In genomic region chr16:64723273-64724057, GRCm38 (mm10) we compare ENCODE assay signal across 8 mouse cellular contexts. TPM values are rescaled to one million over a fixed set of nuclear protein-coding genes. Genes with fewer than 3 reads are reported as not detected.
DNase-seq lines count a peak whose midpoint lies in the region; TF ChIP-seq lines count a peak whose summit lies in the region.

No protein-coding gene starts in this region.

- 45% methylated on average over 4 of the region's 4 CpGs for WGBS in heart, adult 2 months

- no peak for TF ChIP-seq POLR2A in heart, adult 2 months (IDR thresholded peaks at IDR 0.05; ENCODE audit: insufficient read depth, low read depth, low read length)
- TF ChIP-seq POLR2A in myocyte (IDR thresholded peaks at IDR 0.05; ENCODE audit: insufficient read length, low read depth), result no peak
- no peak for TF ChIP-seq POLR2A in testis, adult 2 months (IDR thresholded peaks at IDR 0.05; ENCODE audit: control insufficient read depth, low read depth, low read length)

- H3K27ac ChIP-seq in heart, adult 2 months, result no peak overlapping the region
- H3K27ac ChIP-seq in testis, adult 2 months (ENCODE audit: control insufficient read depth, insufficient read depth, low read depth, low read length), result no peak overlapping the region

- no peaks in the 10 kb centered on the region for H3K27me3 ChIP-seq in heart, adult 2 months (ENCODE audit: control insufficient read depth, insufficient read depth, low read length)
- H3K27me3 ChIP-seq in myocyte (ENCODE audit: control insufficient read depth, insufficient read depth, insufficient read length), result no peaks in the 10 kb centered on the region
- no peaks in the 10 kb centered on the region for H3K27me3 ChIP-seq in testis, adult 2 months (ENCODE audit: control insufficient read depth, insufficient read depth, low read length)

- H3K9ac ChIP-seq in heart, adult 2 months (ENCODE audit: low read depth, low read length), result no peak overlapping the region

- no peak overlapping the region for H3K4me2 ChIP-seq in myocyte (ENCODE audit: low read depth)

- no peak overlapping the region for H3ac ChIP-seq in myocyte (ENCODE audit: control insufficient read depth, insufficient read length)

- TF ChIP-seq CTCF in heart, adult 2 months (IDR thresholded peaks at IDR 0.05), result peak; percentile 73
- TF ChIP-seq CTCF in testis, adult 2 months (IDR thresholded peaks at IDR 0.05; ENCODE audit: control insufficient read depth, insufficient read depth, insufficient replicate concordance, low read depth, low read length), result peak; percentile 30; the same call in 1 of the 2 replicates

- TF ChIP-seq EP300 in heart, adult 2 months (IDR thresholded peaks at IDR 0.05; ENCODE audit: insufficient read depth, low read depth, low read length), result no peak

- intact Hi-C loops in heart, adult 2 months (cut with DNase I), result loop anchor here (5.0 kb wide), 2 partner anchors 851 to 866 kb away; no protein-coding TSS in a partner anchor
- intact Hi-C loops in left cerebral cortex, postnatal 4 days (cut with DNase I), result loop anchor here (5.0 kb wide), 1 partner anchor 866 kb away; no protein-coding TSS in a partner anchor

- peak; percentile 44 to 52 for DNase-seq in urinary bladder, adult 18-20 months (ENCODE audit: low spot score in 2 of 2)
- DNase-seq in urinary bladder, postnatal 10 days (ENCODE audit: low spot score), result no peak
- DNase-seq in embryo, embryonic 9.5 days (ENCODE audit: extremely low spot score), result peak; percentile 60
- DNase-seq in heart, adult 2 months, result peak; percentile 23 to 41
- DNase-seq in kidney, adult 18-20 months, result peak; percentile 5
- DNase-seq in left cerebral cortex, postnatal 4 days, result peak; percentile 73

- no peaks in the 10 kb centered on the region for H3K79me2 ChIP-seq in heart, adult 2 months (replicated peaks; ENCODE audit: control insufficient read depth, insufficient read depth, low read length)
- no peaks in the 10 kb centered on the region for H3K79me2 ChIP-seq in myocyte (ENCODE audit: control insufficient read depth, insufficient read depth)

- H3K36me3 ChIP-seq in heart, adult 2 months (ENCODE audit: control insufficient read depth, insufficient read depth, low read length), result no peaks in the 10 kb centered on the region
- no peaks in the 10 kb centered on the region for H3K36me3 ChIP-seq in myocyte (ENCODE audit: control insufficient read depth, insufficient read depth)
- H3K36me3 ChIP-seq in testis, adult 2 months (ENCODE audit: control insufficient read depth, insufficient read depth, low read length), result no peaks in the 10 kb centered on the region

- H3K4me1 ChIP-seq in heart, adult 2 months (ENCODE audit: control insufficient read depth, insufficient read depth, low read length), result no peaks in the 10 kb centered on the region
- no peaks in the 10 kb centered on the region for H3K4me1 ChIP-seq in testis, adult 2 months (ENCODE audit: control insufficient read depth, insufficient read depth, low read length)

- H3K4me3 ChIP-seq in heart, adult 2 months, result no peak overlapping the region
- no peak overlapping the region for H3K4me3 ChIP-seq in myocyte
- H3K4me3 ChIP-seq in testis, adult 2 months (ENCODE audit: control insufficient read depth, low read depth, low read length), result no peak overlapping the region

TF ChIP-seq in myocyte, 11 proteins besides CTCF, POLR2A, EP300 and RAD21:
- TF ChIP-seq MYOG (IDR thresholded peaks at IDR 0.05; ENCODE audit: control insufficient read depth in 1 of 3, insufficient read depth in 1 of 3, insufficient read length in 2 of 3, low read depth in 2 of 3) (peak in 2 of 3 experiments; percentile 74 to 80), MYOD1 (IDR thresholded peaks at IDR 0.05; ENCODE audit: control insufficient read depth in 1 of 3, insufficient read length in 2 of 3, low read depth in 2 of 3) (peak in 2 of 3 experiments; percentile 68 to 85), TCF3 (IDR thresholded peaks at IDR 0.05; ENCODE audit: insufficient read length, low read depth) (no peak), TCF12 (IDR thresholded peaks at IDR 0.05; ENCODE audit: insufficient read depth, poor library complexity, severe bottlenecking) (peak; percentile 7)

RNA-seq across cellular contexts. Expression of gene 4930453N24Rik, which starts 47.5 kb away (rescaled TPM):
- 10 to 100 TPM; 25.5 to 30.6 TPM for total RNA-seq in heart, adult 2 months (2021)
- 3.3 and 10.0 TPM in 2 replicates for polyA plus RNA-seq in heart, adult 2 months (2012; rRNA removed)
- total RNA-seq in left cerebral cortex, postnatal 4 days (2021), result 10 to 100 TPM; 20.5 to 23.3 TPM
- polyA plus RNA-seq in myocyte (2012; fragmentation: generic; extraction: Trizol), result 16.3 TPM
- 111 and 159 TPM in 2 replicates for polyA plus RNA-seq in testis, adult 2 months (2012; rRNA removed)
